Mouse (Mus musculus): Measurements from ENCODE around the gene Hist1h1c. TPM values are rescaled to one million over a fixed set of nuclear protein-coding genes. Genes with fewer than 3 reads are reported as not detected.

Hist1h1c gene
- total RNA-seq, 2 experiments from 2014 or later: 152 to 577 TPM

- no peak for ATAC-seq (replicated peaks; ENCODE audit: low FRiP score, low TSS enrichment, poor library complexity, severe bottlenecking)
Measured at GRCm38 (mm10) chr13:23743215-23743614, 4.6 kb downstream of the Hist1h1c start.

GRCm38 (mm10) chr13:23743963-23744362, 5.4 kb downstream of the Hist1h1c start:
- no peak for ATAC-seq (replicated peaks; ENCODE audit: low FRiP score, low TSS enrichment, poor library complexity, severe bottlenecking)

GRCm38 (mm10) chr13:23744421-23745380, 6.1 kb downstream of the Hist1h1c start:
- no peak for ATAC-seq (replicated peaks; ENCODE audit: low FRiP score, low TSS enrichment, poor library complexity, severe bottlenecking)

- ATAC-seq (replicated peaks; ENCODE audit: low FRiP score, low TSS enrichment, poor library complexity, severe bottlenecking): peak; percentile 62
Measured at GRCm38 (mm10) chr13:23745381-23746161, 7.0 kb downstream of the Hist1h1c start, which contains the start of gene Hist1h3c. Gene Hist1h3c (minus strand): TSS chr13:23745602.

GRCm38 (mm10) chr13:23746201-23747080, 7.8 kb downstream of the Hist1h1c start, which contains the start of gene Hist1h2bb:
Gene Hist1h2bb (plus strand): TSS chr13:23746734.
- peak; percentile 74 for ATAC-seq (replicated peaks; ENCODE audit: low FRiP score, low TSS enrichment, poor library complexity, severe bottlenecking)

- ATAC-seq (replicated peaks; ENCODE audit: low FRiP score, low TSS enrichment, poor library complexity, severe bottlenecking): peak; percentile 9; the same call in 1 of the 2 replicates
Measured at GRCm38 (mm10) chr13:23747081-23747891, 8.7 kb downstream of the Hist1h1c start.

- ATAC-seq (replicated peaks; ENCODE audit: low FRiP score, low TSS enrichment, poor library complexity, severe bottlenecking): no peak
Measured at GRCm38 (mm10) chr13:23747892-23748288, 9.3 kb downstream of the Hist1h1c start.

- ATAC-seq (replicated peaks; ENCODE audit: low FRiP score, low TSS enrichment, poor library complexity, severe bottlenecking): no peak
Measured at GRCm38 (mm10) chr13:23749563-23750121, 11.0 kb downstream of the Hist1h1c start.

GRCm38 (mm10) chr13:23750839-23751477, 12.3 kb downstream of the Hist1h1c start, which contains the start of gene Hist1h2ab:
Gene Hist1h2ab (plus strand): TSS chr13:23751126.
- ATAC-seq (replicated peaks; ENCODE audit: low FRiP score, low TSS enrichment, poor library complexity, severe bottlenecking): peak; percentile 60

GRCm38 (mm10) chr13:23751478-23751956, 12.9 kb downstream of the Hist1h1c start:
- 0 out of 2 replicates have a peak, but pooled peaks have one; percentile 15 for ATAC-seq (replicated peaks; ENCODE audit: low FRiP score, low TSS enrichment, poor library complexity, severe bottlenecking)

GRCm38 (mm10) chr13:23752067-23752741, 13.6 kb downstream of the Hist1h1c start, which contains the start of gene Hist1h3b:
Gene Hist1h3b (plus strand): TSS chr13:23752267.
- peak; percentile 71 for ATAC-seq (replicated peaks; ENCODE audit: low FRiP score, low TSS enrichment, poor library complexity, severe bottlenecking)

- ATAC-seq (replicated peaks; ENCODE audit: low FRiP score, low TSS enrichment, poor library complexity, severe bottlenecking): no peak
Measured at GRCm38 (mm10) chr13:23752742-23753172, 14.1 kb downstream of the Hist1h1c start.

GRCm38 (mm10) chr13:23753314-23754078, 14.9 kb downstream of the Hist1h1c start:
- ATAC-seq (replicated peaks; ENCODE audit: low FRiP score, low TSS enrichment, poor library complexity, severe bottlenecking): no peak

GRCm38 (mm10) chr13:23755000-23755399, 16.4 kb downstream of the Hist1h1c start:
- no peak for ATAC-seq (replicated peaks; ENCODE audit: low FRiP score, low TSS enrichment, poor library complexity, severe bottlenecking)

- peak; percentile 45 for ATAC-seq (replicated peaks; ENCODE audit: low FRiP score, low TSS enrichment, poor library complexity, severe bottlenecking)
Measured at GRCm38 (mm10) chr13:23756790-23757189, 18.2 kb downstream of the Hist1h1c start, which contains the start of gene Hist1h4b. Gene Hist1h4b (plus strand): TSS chr13:23757013.

Measured in megakaryocyte-erythroid progenitor cell, adult 5-6 weeks (primary cell).